Mouse (Mus musculus): ENCODE results near the gene Gdap2. TPM values are rescaled to one million over a fixed set of nuclear protein-coding genes. Genes with fewer than 3 reads are reported as not detected.

The Gdap2 gene
- polyA plus RNA-seq, 1 experiment from 2014 or later: 26.9 TPM

DNA sequence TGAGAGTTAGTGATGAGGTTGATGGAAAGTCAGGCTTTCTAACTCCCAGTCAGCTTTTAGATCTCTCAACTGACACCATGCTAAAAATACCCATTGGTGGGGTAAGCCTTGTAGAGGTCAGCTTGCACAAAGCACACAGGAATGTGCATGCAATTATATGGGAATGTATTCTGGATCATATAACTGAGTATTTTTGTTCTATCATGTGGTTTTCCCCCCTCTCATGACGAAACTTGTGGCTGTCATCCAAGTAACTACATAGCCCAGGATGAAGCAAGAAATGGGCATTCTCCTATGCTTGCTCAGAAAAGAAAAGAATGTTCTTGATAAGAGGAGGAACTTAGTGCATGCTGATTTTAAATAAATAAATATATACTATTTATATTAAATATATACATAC is 65.3 kb downstream of the Gdap2 start:
- H3K4me2 ChIP-seq (ENCODE audit: low read depth, low read length): no peak overlapping the region
- H3K27me3 ChIP-seq (ENCODE audit: control insufficient read depth, insufficient read depth, low read length): no peaks in the 10 kb centered on the region
- H3K4me3 ChIP-seq (replicated peaks; ENCODE audit: low read length): no peak overlapping the region
- WGBS: 67% methylated on average over 1 of the region's 1 CpGs
- no peaks in the 10 kb centered on the region for H3K4me1 ChIP-seq (ENCODE audit: control insufficient read depth, insufficient read depth, low read length)
- ATAC-seq (ENCODE audit: insufficient read depth, low FRiP score): no peak
- no peak overlapping the region for H3K9ac ChIP-seq (ENCODE audit: low read length)
- no peak overlapping the region for H3K27ac ChIP-seq (ENCODE audit: low read length)
- H3K36me3 ChIP-seq (ENCODE audit: control insufficient read depth, insufficient read depth, low read length): no peaks in the 10 kb centered on the region
- H3K9me3 ChIP-seq (replicated peaks; ENCODE audit: control insufficient read depth, low read length): no peaks in the 10 kb centered on the region

DNA sequence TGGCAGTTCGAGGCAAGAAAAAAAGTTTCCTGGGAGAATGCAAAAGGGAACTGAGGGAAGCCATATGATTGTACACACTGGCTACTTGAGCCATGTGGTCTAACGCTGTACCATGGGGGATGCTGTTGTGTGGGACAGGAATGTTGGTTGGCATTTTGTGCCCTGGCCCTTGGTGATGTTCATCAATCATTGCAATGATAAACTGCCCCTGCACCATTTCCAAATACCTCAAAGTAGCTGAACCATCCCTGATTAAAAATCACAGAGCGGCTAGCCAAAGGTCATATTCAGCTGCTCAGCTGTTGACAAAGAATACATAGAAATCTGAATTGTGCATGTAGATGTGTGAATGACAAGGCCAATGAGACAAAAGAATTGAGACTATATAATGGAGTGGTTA is 66.8 kb downstream of the Gdap2 start:
- no peaks in the 10 kb centered on the region for H3K9me3 ChIP-seq (replicated peaks; ENCODE audit: control insufficient read depth, low read length)
- no peak overlapping the region for H3K4me3 ChIP-seq (replicated peaks; ENCODE audit: low read length)
- no peak overlapping the region for H3K9ac ChIP-seq (ENCODE audit: low read length)
- H3K4me2 ChIP-seq (ENCODE audit: low read depth, low read length): no peak overlapping the region
- no peak for ATAC-seq (ENCODE audit: insufficient read depth, low FRiP score)
- H3K27me3 ChIP-seq (ENCODE audit: control insufficient read depth, insufficient read depth, low read length): no peaks in the 10 kb centered on the region
- WGBS: 77% methylated on average over 3 of the region's 3 CpGs
- H3K27ac ChIP-seq (ENCODE audit: low read length): no peak overlapping the region
- no peaks in the 10 kb centered on the region for H3K4me1 ChIP-seq (ENCODE audit: control insufficient read depth, insufficient read depth, low read length)
- H3K36me3 ChIP-seq (ENCODE audit: control insufficient read depth, insufficient read depth, low read length): no peaks in the 10 kb centered on the region

DNA sequence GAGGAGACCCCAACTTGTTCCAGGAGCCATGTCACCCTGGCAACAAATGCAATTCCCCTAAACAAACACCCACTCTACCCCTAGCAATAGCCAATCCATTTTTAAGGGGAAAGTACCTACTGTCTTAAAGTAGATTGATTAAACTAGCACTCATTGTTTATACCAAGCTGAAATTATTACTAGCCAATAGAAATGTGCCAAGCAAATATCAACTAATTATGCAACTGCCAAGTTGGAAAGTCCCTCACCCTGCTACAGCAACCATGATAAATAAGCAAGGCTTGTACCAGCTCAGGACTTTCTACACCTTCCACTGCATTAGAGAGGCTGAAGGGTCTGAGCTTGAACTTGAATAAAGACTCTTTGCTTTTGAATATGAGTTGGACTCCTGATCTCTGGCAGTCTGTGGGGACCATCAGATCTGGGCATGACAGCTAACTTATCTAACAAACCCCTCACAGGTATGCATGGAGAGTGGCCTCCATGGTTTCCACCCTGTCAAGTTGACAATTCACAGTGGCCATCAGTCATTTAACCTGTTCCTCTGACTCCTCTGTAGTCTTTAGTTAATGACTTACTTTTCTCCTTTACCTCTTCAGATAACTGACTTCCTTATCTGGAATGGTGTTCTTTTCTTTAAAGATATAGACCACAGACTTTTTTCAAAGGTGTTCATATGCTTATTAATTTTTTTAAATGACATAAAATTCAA is 74.7 kb downstream of the Gdap2 start:
- H3K27me3 ChIP-seq (ENCODE audit: control insufficient read depth, insufficient read depth, low read length): no peaks in the 10 kb centered on the region
- no peak overlapping the region for H3K9ac ChIP-seq (ENCODE audit: low read length)

DNA sequence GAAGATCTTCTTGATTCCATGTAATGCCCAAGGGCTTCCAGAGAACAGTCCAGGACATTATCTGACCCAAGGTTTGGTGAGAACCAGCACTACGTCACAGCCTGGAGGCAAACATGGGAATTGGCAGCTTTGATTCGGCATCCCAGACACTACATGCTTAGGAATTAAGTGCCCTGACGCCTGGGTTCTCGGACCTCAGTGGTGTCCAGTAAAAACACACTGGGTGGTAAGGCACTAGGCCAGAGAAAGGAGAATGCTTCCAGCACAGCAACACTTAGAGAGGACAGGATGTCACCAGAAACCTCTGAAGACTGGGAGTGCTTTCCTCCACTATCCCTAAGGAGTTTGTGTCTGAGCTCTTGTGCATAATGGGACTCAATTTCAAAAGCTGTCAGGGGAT is 80.0 kb downstream of the Gdap2 start:
- H3K4me2 ChIP-seq (ENCODE audit: low read depth, low read length): no peak overlapping the region
- H3K27me3 ChIP-seq (ENCODE audit: control insufficient read depth, insufficient read depth, low read length): no peaks in the 10 kb centered on the region
- no peaks in the 10 kb centered on the region for H3K9me3 ChIP-seq (replicated peaks; ENCODE audit: control insufficient read depth, low read length)
- no peak overlapping the region for H3K27ac ChIP-seq (ENCODE audit: low read length)
- no peaks in the 10 kb centered on the region for H3K4me1 ChIP-seq (ENCODE audit: control insufficient read depth, insufficient read depth, low read length)
- ATAC-seq (ENCODE audit: insufficient read depth, low FRiP score): no peak
- H3K4me3 ChIP-seq (replicated peaks; ENCODE audit: low read length): no peak overlapping the region
- H3K36me3 ChIP-seq (ENCODE audit: control insufficient read depth, insufficient read depth, low read length): no peaks in the 10 kb centered on the region
- no peak overlapping the region for H3K9ac ChIP-seq (ENCODE audit: low read length)
- 81% methylated on average over 4 of the region's 4 CpGs for WGBS

More for the DNA sequence above, 74.7 kb downstream of the Gdap2 start:
- no peaks in the 10 kb centered on the region for H3K36me3 ChIP-seq (ENCODE audit: control insufficient read depth, insufficient read depth, low read length)
- no peak for ATAC-seq (ENCODE audit: insufficient read depth, low FRiP score)
- H3K27ac ChIP-seq (ENCODE audit: low read length): no peak overlapping the region
- H3K4me1 ChIP-seq (ENCODE audit: control insufficient read depth, insufficient read depth, low read length): no peaks in the 10 kb centered on the region
- no peak overlapping the region for H3K4me2 ChIP-seq (ENCODE audit: low read depth, low read length)
- H3K9me3 ChIP-seq (replicated peaks; ENCODE audit: control insufficient read depth, low read length): no peaks in the 10 kb centered on the region
- no peak overlapping the region for H3K4me3 ChIP-seq (replicated peaks; ENCODE audit: low read length)

DNA sequence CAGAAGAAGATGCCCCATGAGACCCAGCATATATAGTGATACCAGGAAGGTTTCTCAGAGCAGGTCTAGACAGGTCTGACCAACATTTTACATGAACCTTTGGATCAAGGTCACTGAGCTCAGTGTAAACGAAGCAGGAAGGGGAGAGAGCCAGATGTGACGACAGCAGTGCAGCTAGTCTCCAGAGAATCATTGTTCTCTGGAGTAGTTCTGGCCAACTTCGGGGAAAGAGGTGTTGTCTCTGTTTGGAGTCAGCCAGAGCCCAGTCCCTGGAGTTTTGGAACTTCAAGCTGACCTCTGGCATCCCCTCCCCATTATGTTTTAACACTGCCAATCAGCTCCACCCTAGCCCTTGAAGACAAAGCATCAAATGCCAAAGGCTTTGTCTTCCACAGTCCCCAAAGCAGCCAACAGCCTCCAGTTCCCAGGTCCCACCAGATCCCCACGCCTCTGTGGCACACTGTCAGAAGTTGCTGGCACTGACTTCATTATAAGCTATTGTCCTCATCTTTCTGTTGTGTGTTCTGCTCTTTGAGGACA is 84.2 kb downstream of the Gdap2 start:
- Histone ChIP-seq H3K36me3 (ENCODE audit: control insufficient read depth, insufficient read depth, low read length) (no peaks in the 10 kb centered on the region), H3K4me1 (ENCODE audit: control insufficient read depth, insufficient read depth, low read length) (no peaks in the 10 kb centered on the region), H3K27me3 (ENCODE audit: control insufficient read depth, insufficient read depth, low read length) (no peaks in the 10 kb centered on the region), H3K4me3 (replicated peaks; ENCODE audit: low read length) (no peak overlapping the region), H3K4me2 (ENCODE audit: low read depth, low read length) (no peak overlapping the region), H3K27ac (ENCODE audit: low read length) (no peak overlapping the region), H3K9me3 (replicated peaks; ENCODE audit: control insufficient read depth, low read length) (no peaks in the 10 kb centered on the region), H3K9ac (ENCODE audit: low read length) (no peak overlapping the region)
- ATAC-seq (ENCODE audit: insufficient read depth, low FRiP score): no peak
- WGBS: 37% methylated on average over 4 of the region's 4 CpGs

Other genes starting within 250 kb of the Gdap2 start
- gene Wdr3, start within 50 bp of the Gdap2 start, polyA plus RNA-seq (2015; fragmentation: Nextera tagmentation; extraction: Ambion mirVana): 43.6 and 46.0 TPM in 2 replicates

Data from stomach, embryonic 16.5 days (tissue).